ENCODE assay signal across 23 mouse cellular contexts in genomic region chr2:138617501-138617900, GRCm38 (mm10).
DNase-seq lines count a peak whose midpoint lies in the region; ATAC-seq and TF ChIP-seq lines count a peak whose summit lies in the region.
"Had no signal": no experiment of that assay in that cellular context is flagged by ENCODE, and none has a peak within 500 bp of the region (broad histone marks: within the 10 kb centered on the region; RNA-seq: fewer than 3 reads in every experiment).

No protein-coding gene starts in this region.

- no peak overlapping the region for H3K4me3 ChIP-seq in intestine, embryonic 16.5 days (ENCODE audit: low read length)
- H3K4me3 ChIP-seq in lung, adult 2 months (replicated peaks; ENCODE audit: extremely low read depth, low read depth, low read length), result no peak overlapping the region
- H3K4me3 ChIP-seq: embryonic facial prominence, embryonic 10.5 days; heart, adult 2 months; heart, embryonic 15.5 days; hindbrain, embryonic 13.5 days had no signal

- H3K4me2 ChIP-seq in intestine, embryonic 16.5 days (ENCODE audit: low read depth, low read length), result no peak overlapping the region
- H3K4me2 ChIP-seq: heart, embryonic 11.5 days; heart, embryonic 15.5 days; hindbrain, embryonic 13.5 days had no signal

- no peak overlapping the region for H3K9ac ChIP-seq in intestine, embryonic 16.5 days (ENCODE audit: low read depth, low read length)
- H3K9ac ChIP-seq: heart, embryonic 15.5 days; hindbrain, embryonic 13.5 days had no signal

- no peak for TF ChIP-seq POLR2A in lung, adult 2 months (IDR thresholded peaks at IDR 0.05; ENCODE audit: borderline replicate concordance, extremely low read depth, low read depth, low read length)

- no peak overlapping the region for H3K27ac ChIP-seq in intestine, embryonic 16.5 days (ENCODE audit: low read length)
- H3K27ac ChIP-seq: embryonic facial prominence, embryonic 10.5 days; heart, adult 2 months; heart, embryonic 15.5 days; hindbrain, embryonic 13.5 days; hindbrain, postnatal 0 days had no signal

- no peaks in the 10 kb centered on the region for H3K27me3 ChIP-seq in intestine, embryonic 16.5 days (replicated peaks; ENCODE audit: control insufficient read depth, insufficient read depth, low read length)
- H3K27me3 ChIP-seq: CH12.LX; heart, embryonic 15.5 days; hindbrain, embryonic 13.5 days; Patski had no signal

- H3K9me3 ChIP-seq in intestine, embryonic 16.5 days (ENCODE audit: control insufficient read depth, low read length), result no peaks in the 10 kb centered on the region
- H3K9me3 ChIP-seq: embryonic facial prominence, embryonic 10.5 days; heart, embryonic 15.5 days; hindbrain, embryonic 13.5 days had no signal

- no peaks in the 10 kb centered on the region for H3K36me3 ChIP-seq in intestine, embryonic 16.5 days (ENCODE audit: control insufficient read depth, insufficient read depth, low read length)
- H3K36me3 ChIP-seq: embryonic facial prominence, embryonic 10.5 days; heart, embryonic 15.5 days; hindbrain, embryonic 13.5 days had no signal

- intact Hi-C loops in left cerebral cortex, postnatal 14 days (cut with DNase I), result no loop called here
- intact Hi-C loops in left cerebral cortex, postnatal 4 days (cut with DNase I), result no loop called here

- 89% methylated on average over 5 of the region's 5 CpGs for WGBS in intestine, embryonic 16.5 days
- 86% methylated on average over 5 of the region's 5 CpGs for WGBS in lung, adult 2 months

- ATAC-seq in frontal cortex, adult (ENCODE audit: low TSS enrichment), result peak; percentile 80
- ATAC-seq in intestine, embryonic 16.5 days, result no peak
- ATAC-seq: activated CD4-positive, CD25-positive, alpha-beta regulatory T cell, adult 4 months; forebrain, embryonic 14.5 days; hindbrain, postnatal 0 days; Patski had no signal

- no peaks in the 10 kb centered on the region for H3K4me1 ChIP-seq in intestine, embryonic 16.5 days (ENCODE audit: control insufficient read depth, insufficient read depth, low read length)
- H3K4me1 ChIP-seq in lung, adult 2 months (ENCODE audit: control insufficient read depth, insufficient read depth, low read length), result no peaks in the 10 kb centered on the region
- H3K4me1 ChIP-seq: heart, embryonic 15.5 days; hindbrain, embryonic 13.5 days had no signal

- TF ChIP-seq CTCF in lung, adult 2 months (IDR thresholded peaks at IDR 0.05; ENCODE audit: insufficient read depth, low read length), result no peak

- DNase-seq in frontal cortex, postnatal 14 days (ENCODE audit: low spot score in 2 of 2), result no peak
- peak; percentile 12 to 23 for DNase-seq in left cerebral cortex, postnatal 14 days (ENCODE audit: low spot score in 2 of 2)
- DNase-seq in left cerebral cortex, postnatal 4 days, result no peak
- DNase-seq in right cerebral cortex, adult 2 months (ENCODE audit: low spot score in 2 of 2), result peak; percentile 22 to 36
- no peak for DNase-seq in right cerebral cortex, postnatal 4 days
- no peak for DNase-seq in lung, adult 2 months
- DNase-seq: adrenal gland, postnatal 14 days; cerebellum, adult 2 months; cerebellum, postnatal 10 days; gastrocnemius, postnatal 14 days; heart, adult 2 months; heart, postnatal 14 days had no signal

Comparison
In these comparisons a context has a peak if more than half of its experiments do, and no peak if none do; other contexts are left out.
1. DNase-seq: peak in left cerebral cortex, postnatal 14 days (2 of 2) and right cerebral cortex, adult 2 months (2 of 2); none in frontal cortex, postnatal 14 days (0 of 2), left cerebral cortex, postnatal 4 days (single experiment), right cerebral cortex, postnatal 4 days (single experiment) and lung, adult 2 months (single experiment).